9 mouse cellular contexts compared by ENCODE assay signal in the genomic region with DNA sequence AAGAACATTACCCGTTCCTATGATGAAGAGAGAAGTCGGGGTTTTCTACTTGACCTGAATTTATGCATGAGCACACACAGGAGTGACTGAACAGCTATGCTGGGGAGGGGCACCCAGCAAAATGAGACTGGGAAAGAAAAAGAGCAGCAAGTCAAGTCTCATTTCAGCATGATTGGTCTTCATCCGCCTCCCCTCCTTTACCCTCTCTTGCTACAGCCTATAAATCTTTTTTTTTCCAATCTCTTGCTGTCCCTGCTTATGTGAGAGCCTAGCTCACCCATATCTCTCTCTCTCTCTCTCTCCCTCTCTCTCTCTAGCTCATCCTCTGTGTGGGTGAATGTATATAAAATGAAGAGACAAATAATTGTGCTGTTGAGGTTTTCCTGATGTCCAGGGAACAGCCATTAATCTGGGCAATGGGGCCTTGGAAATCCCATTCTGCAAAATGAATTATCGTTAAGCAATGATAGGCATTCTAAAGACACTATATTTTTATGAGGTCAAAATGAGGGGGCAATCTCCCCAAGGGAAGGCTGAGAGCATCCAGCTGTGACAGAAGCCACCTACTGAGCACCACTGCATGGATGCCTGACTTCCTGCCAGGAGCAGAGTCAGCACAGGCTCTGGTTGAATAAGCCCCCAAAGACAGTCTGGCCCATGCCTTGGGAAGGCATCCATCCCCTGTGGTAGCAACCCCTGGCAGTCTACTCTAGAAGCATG.
DNase-seq lines count a peak whose midpoint lies in the region; ATAC-seq lines count a peak whose summit lies in the region.
"Had no signal": no experiment of that assay in that cellular context is flagged by ENCODE, and none has a peak within 500 bp of the region (broad histone marks: within the 10 kb centered on the region; RNA-seq: fewer than 3 reads in every experiment).

No protein-coding gene starts in this region.

- no peak overlapping the region for H3K9ac ChIP-seq in heart, embryonic 12.5 days
- peak overlapping the region; percentile 20; the same call in 1 of the 2 replicates for H3K9ac ChIP-seq in forebrain, embryonic 15.5 days (replicated peaks)
- no peak overlapping the region for H3K9ac ChIP-seq in neural tube, embryonic 12.5 days
- H3K9ac ChIP-seq: embryonic facial prominence, embryonic 12.5 days had no signal

- no peak overlapping the region for H3K4me2 ChIP-seq in heart, embryonic 12.5 days
- H3K4me2 ChIP-seq in forebrain, embryonic 15.5 days (replicated peaks) = peak overlapping the region; percentile 28
- peak overlapping the region; percentile 31 for H3K4me2 ChIP-seq in neural tube, embryonic 12.5 days (replicated peaks)
- H3K4me2 ChIP-seq: embryonic facial prominence, embryonic 12.5 days had no signal

- peak; percentile 71 for DNase-seq in heart, adult 11 months
- peak; percentile 67 for DNase-seq in kidney, postnatal 14 days
- DNase-seq in adrenal gland, postnatal 25 days = no peak
- DNase-seq in testis, postnatal 14 days (ENCODE audit: low spot score) = no peak
- no peak for DNase-seq in gastrocnemius, postnatal 36 days

- H3K36me3 ChIP-seq in heart, embryonic 12.5 days = no peaks in the 10 kb centered on the region
- no peaks in the 10 kb centered on the region for H3K36me3 ChIP-seq in forebrain, embryonic 15.5 days
- no peaks in the 10 kb centered on the region for H3K36me3 ChIP-seq in neural tube, embryonic 12.5 days
- H3K36me3 ChIP-seq: embryonic facial prominence, embryonic 12.5 days had no signal

- 81% methylated on average over 4 of the region's 4 CpGs for WGBS in heart, embryonic 12.5 days
- WGBS in forebrain, embryonic 15.5 days = 19% methylated on average over 4 of the region's 4 CpGs
- WGBS in neural tube, embryonic 12.5 days = 21% methylated on average over 4 of the region's 4 CpGs

- ATAC-seq in heart, embryonic 12.5 days (ENCODE audit: insufficient number of reproducible peaks, low FRiP score) = no peak
- ATAC-seq in forebrain, embryonic 15.5 days (replicated peaks) = 0 out of 2 replicates have a peak, but pooled peaks have one; percentile 17
- ATAC-seq in neural tube, embryonic 12.5 days (ENCODE audit: low FRiP score, low read depth) = peak; percentile 81

- no peaks in the 10 kb centered on the region; the same call in 1 of the 2 replicates for H3K27me3 ChIP-seq in heart, embryonic 12.5 days (replicated peaks)
- no peaks in the 10 kb centered on the region for H3K27me3 ChIP-seq in forebrain, embryonic 15.5 days
- no peaks in the 10 kb centered on the region for H3K27me3 ChIP-seq in neural tube, embryonic 12.5 days (replicated peaks)
- H3K27me3 ChIP-seq: embryonic facial prominence, embryonic 12.5 days had no signal

- H3K4me1 ChIP-seq in heart, embryonic 12.5 days (replicated peaks) = peaks cover 49% of the 10 kb centered on the region
- peaks cover 69% of the 10 kb centered on the region for H3K4me1 ChIP-seq in forebrain, embryonic 15.5 days
- peaks cover 68% of the 10 kb centered on the region for H3K4me1 ChIP-seq in neural tube, embryonic 12.5 days

- no peaks in the 10 kb centered on the region for H3K9me3 ChIP-seq in heart, embryonic 12.5 days (replicated peaks)
- H3K9me3 ChIP-seq in forebrain, embryonic 15.5 days = no peaks in the 10 kb centered on the region
- H3K9me3 ChIP-seq in neural tube, embryonic 12.5 days = no peaks in the 10 kb centered on the region
- H3K9me3 ChIP-seq: embryonic facial prominence, embryonic 12.5 days had no signal

- intact Hi-C loops in gastrocnemius, postnatal 36 days (cut with DNase I) = no loop called here

- no peak overlapping the region for H3K27ac ChIP-seq in heart, embryonic 12.5 days (ENCODE audit: poor library complexity, severe bottlenecking)
- peak overlapping the region; percentile 86 for H3K27ac ChIP-seq in forebrain, embryonic 15.5 days (replicated peaks)
- H3K27ac ChIP-seq in neural tube, embryonic 12.5 days = peak overlapping the region; percentile 55; the same call in 1 of the 2 replicates
- H3K27ac ChIP-seq: embryonic facial prominence, embryonic 12.5 days had no signal

- H3K4me3 ChIP-seq in heart, embryonic 12.5 days = no peak overlapping the region
- H3K4me3 ChIP-seq in forebrain, embryonic 15.5 days = no peak overlapping the region
- no peak overlapping the region for H3K4me3 ChIP-seq in neural tube, embryonic 12.5 days
- H3K4me3 ChIP-seq: embryonic facial prominence, embryonic 12.5 days had no signal

Comparison
In these comparisons a context has a peak if more than half of its experiments do, and no peak if none do; other contexts are left out.
1. DNase-seq: peak in heart, adult 11 months (single experiment) and kidney, postnatal 14 days (single experiment); none in adrenal gland, postnatal 25 days (single experiment), testis, postnatal 14 days (single experiment) and gastrocnemius, postnatal 36 days (0 of 2).